Mouse (Mus musculus) hindbrain, postnatal 0 days (tissue): Measurements from ENCODE around the gene Ppp1r12b. TPM values are rescaled to one million over a fixed set of nuclear protein-coding genes. Genes with fewer than 3 reads are reported as not detected.
A peak's percentile ranks its signal among the peaks of the same experiment; 100 is the strongest.

ENCODE experiments used
- ATAC-seq: fragments of 200-750 bp; cut with Nextera tagmentation; 2 replicates; pipeline ENCODE4 v1.8.0; 2017; ENCODE audit warnings: mild to moderate bottlenecking, moderate TSS enrichment, moderate library complexity
- DNase-seq: peaks from one replicate; pipeline ENCODE4 v3.0.0-alpha.2; 2015; ENCODE audit warnings: low spot score
- H3K27ac ChIP-seq: fragments of 300-500 bp; sonication (generic); 2 replicates; pipeline ENCODE4 v1.5.1; 2014; ENCODE audit warnings: mild to moderate bottlenecking
- H3K27me3 ChIP-seq: fragments of 300-500 bp; sonication (generic); 2 replicates; pipeline ENCODE4 v1.6.1; 2014; ENCODE audit warnings: low read length, mixed read lengths; ENCODE audit not compliant: insufficient read depth
- H3K36me3 ChIP-seq: fragments of 300-500 bp; sonication (generic); 2 replicates; pipeline ENCODE4 v1.6.1; 2014; ENCODE audit warnings: low read length, mixed read lengths; ENCODE audit not compliant: insufficient read depth
- H3K4me1 ChIP-seq: fragments of 300-500 bp; sonication (generic); 2 replicates; pipeline ENCODE4 v1.6.1; 2014; ENCODE audit warnings: antibody characterized with exemption, low read length, mixed read lengths; ENCODE audit not compliant: insufficient read depth
- H3K4me2 ChIP-seq: fragments of 300-500 bp; sonication (generic); 2 replicates; pipeline ENCODE4 v1.6.1; 2014; ENCODE audit warnings: low read depth, mild to moderate bottlenecking, low read length, moderate library complexity, mixed read lengths
- H3K4me3 ChIP-seq: fragments of 300-500 bp; sonication (generic); 2 replicates; pipeline ENCODE4 v1.5.1; 2014; ENCODE audit warnings: low read length
- H3K9ac ChIP-seq: fragments of 300-500 bp; sonication (generic); replicated peaks from 2 replicates; pipeline ENCODE4 v1.6.1; 2014; ENCODE audit warnings: mild to moderate bottlenecking, low read length, moderate library complexity, mixed read lengths
- H3K9me3 ChIP-seq: fragments of 300-500 bp; sonication (generic); 2 replicates; pipeline ENCODE4 v1.6.1; 2016; ENCODE audit warnings: low read length, mixed read lengths
- CTCF ChIP-seq: IDR thresholded peaks from 2 replicates; pipeline ENCODE4 v1.5.1; 2016; ENCODE audit warnings: antibody characterized with exemption, control low read depth, low read depth
- WGBS: fragments of 180-500 bp; shearing (Covaris S2); extraction: QIAGEN DNeasy Blood & Tissue Kit; methylation state at CpG from one replicate; pipeline ENCODE4 v1.1.7; 2014; 5-methylcytosine and 5-hydroxymethylcytosine counted together
- polyA plus RNA-seq: library from polyadenylated mRNA; unstranded; fragments of >200 nt; fragmentation: Nextera tagmentation; extraction: Ambion mirVana; gene quantifications from 2 replicates; pipeline ENCODE4 v1.2.1, GENCODE M21; 2015
- total RNA-seq: library from RNA; depleted of rRNA; stranded (reverse); fragments of >200 nt; gene quantifications from 2 replicates; pipeline ENCODE4 v1.2.3, GENCODE M21; 2014

Gene Ppp1r12b
- total and polyA plus RNA-seq, 2 experiments from 2014 or later = 12.9 to 26.6 TPM

DNA sequence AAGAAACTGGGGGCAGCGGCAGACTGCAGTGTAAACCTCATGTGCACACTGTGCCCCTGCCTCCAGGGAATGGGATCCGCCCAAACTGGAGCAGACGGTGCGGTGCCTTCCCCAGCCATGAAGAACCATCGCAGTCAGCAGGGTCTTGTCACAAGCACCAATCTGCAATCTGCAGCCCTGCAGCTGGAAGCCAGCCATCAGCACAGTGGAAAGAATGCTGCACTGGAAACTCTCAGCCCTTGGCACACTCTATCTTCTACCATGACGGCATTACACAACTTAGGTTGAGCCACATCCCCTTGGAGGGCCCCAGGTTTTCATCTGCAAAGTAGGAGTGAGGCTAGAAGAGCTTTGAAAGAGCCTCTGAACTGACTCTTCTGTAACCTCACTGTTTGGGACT, 139.1 kb downstream of the Ppp1r12b start:
- ATAC-seq (peak; percentile 67; the same call in 1 of the 2 replicates), DNase-seq (peak; percentile 74)
- Histone ChIP-seq H3K4me3 (no peak overlapping the region), H3K9me3 (no peaks in the 10 kb centered on the region), H3K36me3 (no peaks in the 10 kb centered on the region), H3K9ac (no peak overlapping the region), H3K4me1 (no peaks in the 10 kb centered on the region), H3K4me2 (no peak overlapping the region), H3K27me3 (no peaks in the 10 kb centered on the region), H3K27ac (no peak overlapping the region)
- WGBS = 33% methylated on average over 6 of the region's 6 CpGs
- TF ChIP-seq CTCF = no peak

DNA sequence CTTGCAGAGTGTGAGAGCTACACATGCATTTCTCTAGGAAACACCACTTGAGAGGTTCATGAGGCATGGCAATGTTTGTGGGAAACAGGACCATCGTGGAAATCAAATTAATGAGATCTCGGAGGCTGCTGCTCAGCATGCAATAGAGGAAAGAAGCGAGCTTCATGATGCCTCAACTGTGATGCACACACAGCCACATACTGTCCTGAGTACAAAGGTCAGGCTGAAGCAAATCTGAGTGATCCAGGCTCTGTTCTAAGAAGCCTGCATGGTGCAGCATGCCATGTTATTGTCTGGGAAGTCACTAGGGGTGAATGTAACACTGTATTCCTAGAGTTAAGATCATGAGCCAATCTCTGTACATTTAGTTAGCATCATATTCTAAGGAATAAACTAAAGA, 140.0 kb downstream of the Ppp1r12b start:
- H3K4me3 ChIP-seq = no peak overlapping the region
- TF ChIP-seq CTCF = no peak
- H3K4me2 ChIP-seq = no peak overlapping the region
- no peaks in the 10 kb centered on the region for H3K4me1 ChIP-seq
- 44% methylated on average over 3 of the region's 3 CpGs for WGBS
- no peak for ATAC-seq
- H3K9me3 ChIP-seq = no peaks in the 10 kb centered on the region
- DNase-seq = no peak
- no peak overlapping the region for H3K9ac ChIP-seq
- no peaks in the 10 kb centered on the region for H3K27me3 ChIP-seq
- H3K27ac ChIP-seq = 0 out of 2 replicates have a peak overlapping the region, but pooled peaks have one; percentile 15
- no peaks in the 10 kb centered on the region for H3K36me3 ChIP-seq

DNA sequence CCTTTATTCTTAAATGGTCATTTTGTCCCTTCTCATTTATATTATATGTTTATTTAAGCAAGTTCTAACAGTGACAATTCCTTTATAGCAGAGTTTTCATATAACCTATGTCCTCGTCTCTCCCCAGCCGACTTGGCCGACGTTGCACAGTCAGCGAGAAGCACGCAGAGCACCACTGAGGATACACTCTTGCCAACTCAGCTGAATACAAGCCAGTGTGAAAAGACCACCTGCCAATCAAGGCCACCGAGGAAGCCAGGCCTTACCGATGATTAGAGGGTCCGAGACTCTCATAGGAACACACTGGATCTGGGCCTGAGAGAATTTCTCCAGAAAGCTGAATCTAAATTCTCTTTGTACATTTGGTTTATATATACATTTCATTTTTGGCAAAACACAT, 150.3 kb downstream of the Ppp1r12b start:
- H3K9me3 ChIP-seq = no peaks in the 10 kb centered on the region
- TF ChIP-seq CTCF = no peak
- no peak overlapping the region for H3K9ac ChIP-seq
- no peak overlapping the region for H3K4me2 ChIP-seq
- no peak overlapping the region for H3K27ac ChIP-seq
- H3K4me1 ChIP-seq = peaks cover 5% of the 10 kb centered on the region; the same call in 1 of the 2 replicates
- DNase-seq (peak; percentile 41), ATAC-seq (0 out of 2 replicates have a peak, but pooled peaks have one; percentile 47)
- H3K4me3 ChIP-seq = no peak overlapping the region
- no peaks in the 10 kb centered on the region for H3K36me3 ChIP-seq
- WGBS = 30% methylated on average over 9 of the region's 9 CpGs
- H3K27me3 ChIP-seq = no peaks in the 10 kb centered on the region

DNA sequence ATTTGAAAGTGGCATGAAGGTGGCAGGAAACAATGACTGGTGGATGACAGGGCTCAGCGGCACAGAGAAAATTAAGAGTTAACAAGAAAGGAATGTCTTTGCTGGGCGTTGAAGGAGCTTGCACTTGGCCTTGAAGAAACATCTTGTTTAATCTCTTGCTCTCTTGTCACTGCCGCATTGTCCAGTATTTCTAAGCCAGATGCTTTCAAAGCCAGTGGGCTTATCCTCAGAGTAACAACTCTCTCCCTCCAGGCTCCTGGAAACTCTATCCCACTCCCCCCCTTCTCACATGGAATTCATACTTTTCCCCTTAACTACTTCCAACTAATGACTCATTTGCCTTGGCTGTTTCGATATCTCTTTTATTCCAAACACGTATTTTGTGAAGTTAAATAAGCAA, 151.4 kb downstream of the Ppp1r12b start:
- H3K4me2 ChIP-seq = no peak overlapping the region
- H3K9me3 ChIP-seq = no peaks in the 10 kb centered on the region
- no peak for TF ChIP-seq CTCF
- H3K27ac ChIP-seq = no peak overlapping the region
- no peak overlapping the region for H3K9ac ChIP-seq
- DNase-seq (no peak), ATAC-seq (no peak)
- WGBS = 55% methylated on average over 5 of the region's 5 CpGs
- no peaks in the 10 kb centered on the region for H3K36me3 ChIP-seq
- no peaks in the 10 kb centered on the region for H3K27me3 ChIP-seq
- peaks cover 5% of the 10 kb centered on the region; the same call in 1 of the 2 replicates for H3K4me1 ChIP-seq
- no peak overlapping the region for H3K4me3 ChIP-seq

- ATAC-seq = no peak
- Histone ChIP-seq H3K4me2 (no peak overlapping the region), H3K9ac (no peak overlapping the region), H3K9me3 (no peaks in the 10 kb centered on the region), H3K27me3 (no peaks in the 10 kb centered on the region), H3K27ac (no peak overlapping the region; the same call in 1 of the 2 replicates), H3K4me1 (peaks cover 5% of the 10 kb centered on the region; the same call in 1 of the 2 replicates), H3K4me3 (no peak overlapping the region), H3K36me3 (no peaks in the 10 kb centered on the region)
- no peak for TF ChIP-seq CTCF
- WGBS = 45% methylated on average over 16 of the region's 16 CpGs
- DNase-seq = peak; percentile 41
These were observed 152.2 kb downstream of the Ppp1r12b start for GRCm38 (mm10) chr1:134803286-134804117.

DNA sequence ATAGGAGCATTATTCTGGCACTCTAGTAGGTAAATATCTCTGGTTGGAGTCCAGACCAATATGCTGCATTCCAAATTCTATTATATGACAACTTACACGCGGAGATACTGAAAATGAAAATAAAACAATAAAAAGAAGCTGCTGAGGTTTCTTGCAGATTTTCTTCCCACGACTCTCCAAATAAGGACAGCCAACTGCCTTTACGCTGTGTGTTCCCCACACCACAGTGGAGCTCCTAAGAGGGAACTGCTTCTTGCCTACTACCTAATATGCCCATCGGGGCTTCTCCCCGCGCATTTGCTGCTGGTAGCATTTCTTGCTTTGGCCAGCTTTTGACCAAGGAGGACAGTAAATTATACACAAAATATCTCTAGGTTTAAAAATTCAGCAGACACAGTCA, 154.0 kb downstream of the Ppp1r12b start:
- DNase-seq = no peak
- no peak for ATAC-seq
- 83% methylated on average over 7 of the region's 7 CpGs for WGBS
- Histone ChIP-seq H3K27me3 (no peaks in the 10 kb centered on the region), H3K36me3 (no peaks in the 10 kb centered on the region), H3K27ac (no peak overlapping the region), H3K4me2 (no peak overlapping the region), H3K4me3 (no peak overlapping the region), H3K4me1 (peaks cover 5% of the 10 kb centered on the region; the same call in 1 of the 2 replicates), H3K9me3 (no peaks in the 10 kb centered on the region), H3K9ac (no peak overlapping the region)
- TF ChIP-seq CTCF = no peak

DNA sequence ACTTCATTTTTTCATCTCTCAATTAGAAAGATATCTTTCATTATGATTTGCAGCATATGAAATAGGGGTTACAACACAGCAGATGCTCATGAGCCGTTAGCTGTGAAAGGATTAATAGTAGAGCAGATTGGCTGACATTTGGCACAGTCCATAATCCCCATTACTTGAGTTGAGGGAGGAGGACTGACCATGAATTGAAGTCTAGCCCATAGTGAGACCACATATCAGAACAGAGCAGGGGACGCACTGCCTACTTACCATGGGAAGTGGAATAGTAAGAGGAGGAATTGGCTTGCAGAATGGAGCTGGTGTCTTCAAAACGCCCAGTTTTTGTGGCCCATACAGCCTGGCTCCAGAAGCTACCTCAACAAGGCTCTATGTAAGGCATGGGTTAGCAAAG, 159.2 kb downstream of the Ppp1r12b start:
- Histone ChIP-seq H3K4me3 (no peak overlapping the region), H3K36me3 (no peaks in the 10 kb centered on the region), H3K27ac (no peak overlapping the region), H3K27me3 (no peaks in the 10 kb centered on the region), H3K9ac (no peak overlapping the region), H3K4me2 (no peak overlapping the region), H3K9me3 (no peaks in the 10 kb centered on the region), H3K4me1 (no peaks in the 10 kb centered on the region)
- 66% methylated on average over 3 of the region's 3 CpGs for WGBS
- peak; percentile 49 for DNase-seq
- ATAC-seq = no peak
- TF ChIP-seq CTCF = no peak
